Comparison of ENCODE assay signal across 19 mouse cellular contexts in genomic region chr10:91164491-91164890, GRCm38 (mm10). TPM values are rescaled to one million over a fixed set of nuclear protein-coding genes. Genes with fewer than 3 reads are reported as not detected.
DNase-seq lines count a peak whose midpoint lies in the region.
"Had no signal": no experiment of that assay in that cellular context is flagged by ENCODE, and none has a peak within 500 bp of the region (broad histone marks: within the 10 kb centered on the region; RNA-seq: fewer than 3 reads in every experiment).

No protein-coding gene starts in this region.

- peak; percentile 66 for DNase-seq in gastrocnemius, adult 18-20 months (ENCODE audit: low spot score)
- no peak for DNase-seq in gastrocnemius, postnatal 10 days
- DNase-seq in gastrocnemius, postnatal 25 days: peak; percentile 67
- DNase-seq in gastrocnemius, postnatal 14 days: no peak
- peak; percentile 62 for DNase-seq in testis, postnatal 14 days (ENCODE audit: low spot score)
- no peak for DNase-seq in testis, postnatal 10 days (ENCODE audit: low spot score)
- DNase-seq in skeletal muscle tissue, adult 2 months (ENCODE audit: low read depth, low spot score): peak; percentile 88
- DNase-seq in ovary, postnatal 36 days (ENCODE audit: low spot score): no peak
- DNase-seq: adrenal gland, adult 2 months; adrenal gland, postnatal 14 days; cerebellum, adult 11-12 months; cerebellum, adult 8-10 months; cerebellum, postnatal 10 days; cerebellum, postnatal 36 days; embryo, embryonic 11 days; heart, adult 2 months; heart, postnatal 14 days; heart, postnatal 4 days; kidney, adult 18-20 months had no signal

- intact Hi-C loops in gastrocnemius, postnatal 14 days (cut with DNase I; ENCODE audit: low total_unique reads): no loop called here

RNA-seq across cellular contexts. Expression of gene Tmpo, which starts 16.6 kb away (rescaled TPM):
- total RNA-seq in gastrocnemius, adult 18-20 months (2021): 10 to 100 TPM; 49.9 to 50.5 TPM
- total RNA-seq in gastrocnemius, postnatal 10 days (2021): 100 to 1,000 TPM in 1 of 2 experiments, 10 to 100 TPM in 1; 84.2 to 106 TPM
- total RNA-seq in gastrocnemius, postnatal 25 days (2021): 10 to 100 TPM; 43.5 to 46.7 TPM
- total RNA-seq in gastrocnemius, postnatal 14 days (2021): 10 to 100 TPM; 56.9 to 66.7 TPM

RNA-seq across cellular contexts. Expression of gene Slc25a3, which starts 40.6 kb away (rescaled TPM):
- 1,000 to 10,000 TPM; 1,039 to 1,209 TPM for total RNA-seq in gastrocnemius, adult 18-20 months (2021)
- 100 to 1,000 TPM; 776 to 917 TPM for total RNA-seq in gastrocnemius, postnatal 10 days (2021)
- total RNA-seq in gastrocnemius, postnatal 25 days (2021): 1,000 to 10,000 TPM; 1,149 to 1,195 TPM
- 1,000 to 10,000 TPM in 1 of 2 experiments, 100 to 1,000 TPM in 1; 888 to 1,041 TPM for total RNA-seq in gastrocnemius, postnatal 14 days (2021)

Comparison
In these comparisons a context has a peak if more than half of its experiments do, and no peak if none do; other contexts are left out.
1. DNase-seq: peak in gastrocnemius, adult 18-20 months (single experiment), gastrocnemius, postnatal 25 days (single experiment), testis, postnatal 14 days (single experiment) and skeletal muscle tissue, adult 2 months (single experiment); none in gastrocnemius, postnatal 10 days (single experiment), gastrocnemius, postnatal 14 days (single experiment), testis, postnatal 10 days (single experiment) and ovary, postnatal 36 days (single experiment).